Mouse (Mus musculus): ENCODE results near the gene Trpm7. TPM values are rescaled to one million over a fixed set of nuclear protein-coding genes. Genes with fewer than 3 reads are reported as not detected.

Gene Trpm7
- total and polyA plus RNA-seq, 3 experiments, result 7.5 to 26.7 (median 24.4) TPM

DNA sequence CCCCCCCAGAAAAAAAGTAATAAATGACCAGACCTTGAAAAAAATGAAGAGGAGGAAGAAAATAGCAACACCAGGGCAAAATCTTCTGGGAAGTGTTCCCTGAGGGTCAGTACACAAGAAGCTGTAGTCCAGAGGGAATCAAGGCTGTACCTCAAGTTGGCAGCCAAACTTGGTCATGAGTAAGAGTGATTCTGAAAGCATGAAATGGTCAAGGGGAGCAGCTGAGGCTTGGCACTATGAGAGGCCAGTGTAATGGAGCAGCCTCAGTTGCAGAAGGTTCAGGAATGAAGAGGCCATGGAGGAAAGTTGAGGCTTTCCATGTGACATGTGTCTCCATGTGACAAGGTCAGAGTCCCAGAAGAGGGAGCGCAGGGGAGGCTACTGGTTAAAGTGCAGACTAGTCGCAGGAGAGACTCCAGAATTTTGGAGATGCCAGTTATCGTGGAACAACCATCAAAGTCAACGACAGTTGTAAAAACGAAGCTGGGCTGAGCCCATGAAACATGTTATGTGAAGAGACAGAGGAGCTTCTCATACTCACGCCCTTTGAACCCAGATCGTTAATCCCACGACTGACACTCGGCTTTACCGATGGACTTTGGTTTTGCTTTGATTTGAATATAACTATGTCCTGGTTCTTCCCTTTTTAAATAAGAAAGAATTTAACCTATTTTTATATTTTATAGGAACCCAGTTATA is 10.4 kb downstream of the Trpm7 start:
- Histone ChIP-seq H3K79me2 (replicated peaks; ENCODE audit: control insufficient read depth, insufficient read depth, low read length) (peaks cover 9% of the 10 kb centered on the region), H3K4me1 (ENCODE audit: control insufficient read depth, insufficient read depth, low read length) (peaks cover 13% of the 10 kb centered on the region), H3K36me3 (ENCODE audit: control insufficient read depth, insufficient read depth, low read length) (peaks cover 19% of the 10 kb centered on the region), H3K27me3 (ENCODE audit: control insufficient read depth, insufficient read depth, low read length) (no peaks in the 10 kb centered on the region), H3K9ac (ENCODE audit: low read depth, low read length) (no peak overlapping the region), H3K4me3 (no peak overlapping the region), H3K27ac (no peak overlapping the region)
- no peak for TF ChIP-seq EP300 (IDR thresholded peaks at IDR 0.05; ENCODE audit: insufficient read depth, low read depth, low read length)
- no peak for TF ChIP-seq CTCF (IDR thresholded peaks at IDR 0.05)
- no peak for TF ChIP-seq POLR2A (IDR thresholded peaks at IDR 0.05; ENCODE audit: insufficient read depth, low read depth, low read length)
- DNase-seq, result no peak
- WGBS, result 89% methylated on average over 10 of the region's 10 CpGs
- intact Hi-C loops (cut with DNase I), result no loop called here

GRCm38 (mm10) chr2:126865026-126865425 is 11.0 kb downstream of the Trpm7 start:
- intact Hi-C loops (cut with DNase I), result no loop called here
- peaks cover 24% of the 10 kb centered on the region for H3K36me3 ChIP-seq (ENCODE audit: control insufficient read depth, insufficient read depth, low read length)
- WGBS, result 76% methylated on average over 3 of the region's 3 CpGs
- no peak overlapping the region for H3K9ac ChIP-seq (ENCODE audit: low read depth, low read length)
- peaks cover 9% of the 10 kb centered on the region for H3K79me2 ChIP-seq (replicated peaks; ENCODE audit: control insufficient read depth, insufficient read depth, low read length)
- H3K27me3 ChIP-seq (ENCODE audit: control insufficient read depth, insufficient read depth, low read length), result no peaks in the 10 kb centered on the region
- H3K4me3 ChIP-seq, result no peak overlapping the region
- TF ChIP-seq EP300 (IDR thresholded peaks at IDR 0.05; ENCODE audit: insufficient read depth, low read depth, low read length) (no peak), CTCF (IDR thresholded peaks at IDR 0.05) (no peak), POLR2A (IDR thresholded peaks at IDR 0.05; ENCODE audit: insufficient read depth, low read depth, low read length) (no peak)
- DNase-seq, result no peak
- no peak overlapping the region for H3K27ac ChIP-seq
- peaks cover 14% of the 10 kb centered on the region for H3K4me1 ChIP-seq (ENCODE audit: control insufficient read depth, insufficient read depth, low read length)

- 84% methylated on average over 4 of the region's 4 CpGs for WGBS
- no peaks in the 10 kb centered on the region for H3K79me2 ChIP-seq (replicated peaks; ENCODE audit: control insufficient read depth, insufficient read depth, low read length)
- no peaks in the 10 kb centered on the region for H3K27me3 ChIP-seq (ENCODE audit: control insufficient read depth, insufficient read depth, low read length)
- H3K27ac ChIP-seq, result no peak overlapping the region
- no peaks in the 10 kb centered on the region for H3K4me1 ChIP-seq (ENCODE audit: control insufficient read depth, insufficient read depth, low read length)
- peaks cover 6% of the 10 kb centered on the region for H3K36me3 ChIP-seq (ENCODE audit: control insufficient read depth, insufficient read depth, low read length)
- H3K9ac ChIP-seq (ENCODE audit: low read depth, low read length), result no peak overlapping the region
- no peak overlapping the region for H3K4me3 ChIP-seq
- no peak for DNase-seq
- TF ChIP-seq CTCF (IDR thresholded peaks at IDR 0.05), result no peak
- no peak for TF ChIP-seq EP300 (IDR thresholded peaks at IDR 0.05; ENCODE audit: insufficient read depth, low read depth, low read length)
- TF ChIP-seq POLR2A (IDR thresholded peaks at IDR 0.05; ENCODE audit: insufficient read depth, low read depth, low read length), result no peak
- intact Hi-C loops (cut with DNase I), result loop anchor here (5.0 kb wide), 2 partner anchors 32 to 73 kb away; no protein-coding TSS in a partner anchor
Measured at GRCm38 (mm10) chr2:126844751-126845150, 31.3 kb downstream of the Trpm7 start.

GRCm38 (mm10) chr2:126838848-126839247 is 37.2 kb downstream of the Trpm7 start:
- Histone ChIP-seq H3K79me2 (replicated peaks; ENCODE audit: control insufficient read depth, insufficient read depth, low read length) (no peaks in the 10 kb centered on the region), H3K27ac (peak overlapping the region; percentile 36), H3K36me3 (ENCODE audit: control insufficient read depth, insufficient read depth, low read length) (peaks cover 10% of the 10 kb centered on the region), H3K27me3 (ENCODE audit: control insufficient read depth, insufficient read depth, low read length) (no peaks in the 10 kb centered on the region), H3K9ac (ENCODE audit: low read depth, low read length) (no peak overlapping the region), H3K4me1 (ENCODE audit: control insufficient read depth, insufficient read depth, low read length) (no peaks in the 10 kb centered on the region), H3K4me3 (no peak overlapping the region)
- 45% methylated on average over 5 of the region's 5 CpGs for WGBS
- no peak for TF ChIP-seq POLR2A (IDR thresholded peaks at IDR 0.05; ENCODE audit: insufficient read depth, low read depth, low read length)
- TF ChIP-seq EP300 (IDR thresholded peaks at IDR 0.05; ENCODE audit: insufficient read depth, low read depth, low read length), result no peak
- no peak for TF ChIP-seq CTCF (IDR thresholded peaks at IDR 0.05)
- intact Hi-C loops (cut with DNase I), result no loop called here
- DNase-seq, result no peak

DNA sequence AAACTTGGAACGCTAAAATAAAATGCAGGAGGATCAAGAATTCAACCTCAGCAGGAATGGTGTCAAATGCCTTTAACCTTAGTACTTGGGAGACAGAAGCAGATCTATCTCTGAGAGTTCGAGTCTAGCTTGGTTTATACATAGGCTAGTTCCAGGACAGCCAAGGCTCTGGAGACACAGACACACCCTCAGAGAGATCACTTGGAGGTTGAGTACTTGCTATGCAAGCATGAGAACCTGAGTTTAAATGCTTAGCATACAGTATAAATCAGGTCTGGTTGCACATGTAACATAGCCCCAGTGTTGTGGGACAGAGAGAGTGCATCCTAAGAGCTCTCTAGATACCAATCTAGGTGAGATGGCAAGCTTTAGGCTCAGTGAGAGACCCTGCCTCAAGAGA is 58.6 kb downstream of the Trpm7 start:
- intact Hi-C loops (cut with DNase I), result no loop called here
- Histone ChIP-seq H3K27ac (no peak overlapping the region), H3K36me3 (ENCODE audit: control insufficient read depth, insufficient read depth, low read length) (peaks cover 11% of the 10 kb centered on the region), H3K9ac (ENCODE audit: low read depth, low read length) (no peak overlapping the region), H3K79me2 (replicated peaks; ENCODE audit: control insufficient read depth, insufficient read depth, low read length) (no peaks in the 10 kb centered on the region), H3K4me1 (ENCODE audit: control insufficient read depth, insufficient read depth, low read length) (no peaks in the 10 kb centered on the region; the same call in 1 of the 2 replicates), H3K27me3 (ENCODE audit: control insufficient read depth, insufficient read depth, low read length) (no peaks in the 10 kb centered on the region), H3K4me3 (no peak overlapping the region)
- no peak for DNase-seq
- no peak for TF ChIP-seq CTCF (IDR thresholded peaks at IDR 0.05)
- 67% methylated on average over 2 of the region's 2 CpGs for WGBS

DNA sequence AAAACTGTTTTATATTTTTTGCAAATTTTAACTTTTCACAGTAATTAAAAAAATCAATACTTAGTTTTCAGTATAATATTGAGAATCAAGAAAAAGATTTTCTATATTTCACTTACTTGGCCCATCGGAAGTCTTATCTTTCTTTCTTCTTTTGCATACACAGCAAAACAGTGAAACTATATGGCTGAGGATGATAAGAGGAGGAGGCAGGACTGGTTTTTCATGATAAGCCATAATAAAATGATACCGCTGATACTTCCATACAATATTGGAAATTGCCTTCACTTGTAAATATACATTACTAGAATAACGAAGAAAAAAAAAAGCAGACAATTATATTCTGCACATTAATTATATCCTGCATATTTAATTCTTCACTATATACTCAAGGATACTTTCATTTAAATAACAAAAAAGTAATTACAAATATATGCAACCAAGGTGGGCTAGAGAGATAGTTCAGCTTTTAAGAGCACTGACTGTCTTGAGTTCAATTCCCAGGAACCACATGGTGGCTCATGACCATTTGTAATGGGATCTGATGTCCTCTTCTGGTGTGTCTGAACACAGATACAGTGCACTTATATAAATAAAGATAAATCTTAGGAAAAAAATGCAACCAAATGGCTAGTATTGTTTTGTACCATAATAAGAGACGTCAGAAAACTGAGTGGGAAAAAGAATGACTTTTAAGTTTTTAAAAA is 59.2 kb downstream of the Trpm7 start:
- no peak for TF ChIP-seq CTCF (IDR thresholded peaks at IDR 0.05)
- TF ChIP-seq EP300 (IDR thresholded peaks at IDR 0.05; ENCODE audit: insufficient read depth, low read depth, low read length), result no peak
- no peak for TF ChIP-seq POLR2A (IDR thresholded peaks at IDR 0.05; ENCODE audit: insufficient read depth, low read depth, low read length)
- no peak overlapping the region for H3K27ac ChIP-seq
- intact Hi-C loops (cut with DNase I), result no loop called here

More for the DNA sequence above, 59.2 kb downstream of the Trpm7 start:
- DNase-seq, result no peak
- Histone ChIP-seq H3K36me3 (ENCODE audit: control insufficient read depth, insufficient read depth, low read length) (peaks cover 13% of the 10 kb centered on the region), H3K79me2 (replicated peaks; ENCODE audit: control insufficient read depth, insufficient read depth, low read length) (no peaks in the 10 kb centered on the region), H3K27me3 (ENCODE audit: control insufficient read depth, insufficient read depth, low read length) (no peaks in the 10 kb centered on the region), H3K9ac (ENCODE audit: low read depth, low read length) (no peak overlapping the region), H3K4me3 (no peak overlapping the region), H3K4me1 (ENCODE audit: control insufficient read depth, insufficient read depth, low read length) (no peaks in the 10 kb centered on the region; the same call in 1 of the 2 replicates)
- 72% methylated on average over 4 of the region's 4 CpGs for WGBS
